Mouse (Mus musculus): Measurements from ENCODE around the gene Atl3. TPM values are rescaled to one million over a fixed set of nuclear protein-coding genes. Genes with fewer than 3 reads are reported as not detected.
A peak's percentile ranks its signal among the peaks of the same experiment; 100 is the strongest.

Gene Atl3
- total and polyA plus RNA-seq, 3 experiments, result 6.8 to 14.0 (median 14.0) TPM

GRCm38 (mm10) chr19:7563676-7564075, 69.8 kb downstream of the Atl3 start:
- Histone ChIP-seq H3K4me3 (no peak overlapping the region), H3K36me3 (ENCODE audit: control insufficient read depth, insufficient read depth, low read length) (peaks cover 12% of the 10 kb centered on the region), H3K9ac (ENCODE audit: low read depth, low read length) (no peak overlapping the region), H3K4me1 (ENCODE audit: control insufficient read depth, insufficient read depth, low read length) (peaks cover 11% of the 10 kb centered on the region), H3K27me3 (ENCODE audit: control insufficient read depth, insufficient read depth, low read length) (no peaks in the 10 kb centered on the region), H3K79me2 (replicated peaks; ENCODE audit: control insufficient read depth, insufficient read depth, low read length) (no peaks in the 10 kb centered on the region), H3K27ac (no peak overlapping the region)
- 87% methylated on average over 2 of the region's 2 CpGs for WGBS
- TF ChIP-seq CTCF (IDR thresholded peaks at IDR 0.05), result no peak
- TF ChIP-seq POLR2A (IDR thresholded peaks at IDR 0.05; ENCODE audit: insufficient read depth, low read depth, low read length), result no peak
- TF ChIP-seq EP300 (IDR thresholded peaks at IDR 0.05; ENCODE audit: insufficient read depth, low read depth, low read length), result no peak
- intact Hi-C loops (cut with DNase I), result no loop called here
- DNase-seq, result no peak

GRCm38 (mm10) chr19:7564457-7564856, 70.6 kb downstream of the Atl3 start:
- peaks cover 11% of the 10 kb centered on the region for H3K4me1 ChIP-seq (ENCODE audit: control insufficient read depth, insufficient read depth, low read length)
- no peak overlapping the region for H3K27ac ChIP-seq
- no peaks in the 10 kb centered on the region for H3K27me3 ChIP-seq (ENCODE audit: control insufficient read depth, insufficient read depth, low read length)
- peaks cover 11% of the 10 kb centered on the region for H3K36me3 ChIP-seq (ENCODE audit: control insufficient read depth, insufficient read depth, low read length)
- no peak for DNase-seq
- TF ChIP-seq EP300 (IDR thresholded peaks at IDR 0.05; ENCODE audit: insufficient read depth, low read depth, low read length) (no peak), CTCF (IDR thresholded peaks at IDR 0.05) (no peak), POLR2A (IDR thresholded peaks at IDR 0.05; ENCODE audit: insufficient read depth, low read depth, low read length) (no peak)
- WGBS, result 88% methylated on average over 1 of the region's 1 CpGs
- no peaks in the 10 kb centered on the region for H3K79me2 ChIP-seq (replicated peaks; ENCODE audit: control insufficient read depth, insufficient read depth, low read length)
- H3K4me3 ChIP-seq, result no peak overlapping the region
- intact Hi-C loops (cut with DNase I), result no loop called here
- no peak overlapping the region for H3K9ac ChIP-seq (ENCODE audit: low read depth, low read length)

GRCm38 (mm10) chr19:7566826-7567225, 73.0 kb downstream of the Atl3 start:
- H3K79me2 ChIP-seq (replicated peaks; ENCODE audit: control insufficient read depth, insufficient read depth, low read length), result no peaks in the 10 kb centered on the region
- TF ChIP-seq EP300 (IDR thresholded peaks at IDR 0.05; ENCODE audit: insufficient read depth, low read depth, low read length) (no peak), CTCF (IDR thresholded peaks at IDR 0.05) (no peak), POLR2A (IDR thresholded peaks at IDR 0.05; ENCODE audit: insufficient read depth, low read depth, low read length) (no peak)
- H3K27me3 ChIP-seq (ENCODE audit: control insufficient read depth, insufficient read depth, low read length), result no peaks in the 10 kb centered on the region
- WGBS, result 57% methylated on average over 3 of the region's 3 CpGs
- no peak overlapping the region for H3K27ac ChIP-seq
- H3K4me1 ChIP-seq (ENCODE audit: control insufficient read depth, insufficient read depth, low read length), result peaks cover 12% of the 10 kb centered on the region
- no peak overlapping the region for H3K9ac ChIP-seq (ENCODE audit: low read depth, low read length)
- peaks cover 8% of the 10 kb centered on the region for H3K36me3 ChIP-seq (ENCODE audit: control insufficient read depth, insufficient read depth, low read length)
- intact Hi-C loops (cut with DNase I), result no loop called here
- no peak for DNase-seq
- H3K4me3 ChIP-seq, result no peak overlapping the region

- Histone ChIP-seq H3K27ac (peak overlapping the region; percentile 32; the same call in 1 of the 2 replicates), H3K36me3 (ENCODE audit: control insufficient read depth, insufficient read depth, low read length) (peaks cover 8% of the 10 kb centered on the region), H3K4me3 (no peak overlapping the region), H3K4me1 (ENCODE audit: control insufficient read depth, insufficient read depth, low read length) (peaks cover 8% of the 10 kb centered on the region), H3K79me2 (replicated peaks; ENCODE audit: control insufficient read depth, insufficient read depth, low read length) (no peaks in the 10 kb centered on the region), H3K27me3 (ENCODE audit: control insufficient read depth, insufficient read depth, low read length) (no peaks in the 10 kb centered on the region), H3K9ac (ENCODE audit: low read depth, low read length) (no peak overlapping the region)
- DNase-seq, result no peak
- 46% methylated on average over 3 of the region's 3 CpGs for WGBS
- intact Hi-C loops (cut with DNase I), result no loop called here
- TF ChIP-seq CTCF (IDR thresholded peaks at IDR 0.05) (no peak), POLR2A (IDR thresholded peaks at IDR 0.05; ENCODE audit: insufficient read depth, low read depth, low read length) (no peak), EP300 (IDR thresholded peaks at IDR 0.05; ENCODE audit: insufficient read depth, low read depth, low read length) (peak; percentile 27; the same call in 1 of the 2 replicates)
Measured at GRCm38 (mm10) chr19:7568364-7568763, 74.5 kb downstream of the Atl3 start.

- intact Hi-C loops (cut with DNase I), result no loop called here
- Histone ChIP-seq H3K4me1 (ENCODE audit: control insufficient read depth, insufficient read depth, low read length) (peaks cover 8% of the 10 kb centered on the region), H3K27ac (no peak overlapping the region), H3K79me2 (replicated peaks; ENCODE audit: control insufficient read depth, insufficient read depth, low read length) (no peaks in the 10 kb centered on the region), H3K36me3 (ENCODE audit: control insufficient read depth, insufficient read depth, low read length) (peaks cover 6% of the 10 kb centered on the region), H3K9ac (ENCODE audit: low read depth, low read length) (no peak overlapping the region), H3K4me3 (no peak overlapping the region), H3K27me3 (ENCODE audit: control insufficient read depth, insufficient read depth, low read length) (no peaks in the 10 kb centered on the region)
- no peak for TF ChIP-seq CTCF (IDR thresholded peaks at IDR 0.05)
- WGBS, result 70% methylated on average over 5 of the region's 5 CpGs
- DNase-seq, result no peak
Measured at GRCm38 (mm10) chr19:7569650-7570049, 75.8 kb downstream of the Atl3 start.

GRCm38 (mm10) chr19:7576180-7576579, 82.3 kb downstream of the Atl3 start:
- H3K9ac ChIP-seq (ENCODE audit: low read depth, low read length), result no peak overlapping the region
- H3K27me3 ChIP-seq (ENCODE audit: control insufficient read depth, insufficient read depth, low read length), result no peaks in the 10 kb centered on the region
- TF ChIP-seq POLR2A (IDR thresholded peaks at IDR 0.05; ENCODE audit: insufficient read depth, low read depth, low read length), result no peak
- no peak for TF ChIP-seq CTCF (IDR thresholded peaks at IDR 0.05)
- no peak for TF ChIP-seq EP300 (IDR thresholded peaks at IDR 0.05; ENCODE audit: insufficient read depth, low read depth, low read length)
- peaks cover 8% of the 10 kb centered on the region for H3K4me1 ChIP-seq (ENCODE audit: control insufficient read depth, insufficient read depth, low read length)
- 95% methylated on average over 1 of the region's 1 CpGs for whole genome bisulfite sequencing
- H3K27ac ChIP-seq, result no peak overlapping the region
- no peaks in the 10 kb centered on the region for H3K36me3 ChIP-seq (ENCODE audit: control insufficient read depth, insufficient read depth, low read length)
- DNase-seq, result no peak
- H3K79me2 ChIP-seq (replicated peaks; ENCODE audit: control insufficient read depth, insufficient read depth, low read length), result no peaks in the 10 kb centered on the region
- intact Hi-C loops (cut with DNase I), result no loop called here
- no peak overlapping the region for H3K4me3 ChIP-seq

Measured in heart, adult 2 months (tissue).